Mouse (Mus musculus) forebrain, embryonic 13.5 days (tissue): ENCODE measurements around the gene Mrps6. TPM values are rescaled to one million over a fixed set of nuclear protein-coding genes. Genes with fewer than 3 reads are reported as not detected.

ENCODE experiments used
- ATAC-seq: fragments of 200-750 bp; cut with Nextera tagmentation; 2 replicates; pipeline ENCODE4 v1.8.0; 2017
- H3K27ac ChIP-seq: fragments of 300-500 bp; sonication (generic); 2 replicates; pipeline ENCODE4 v1.5.1; 2015; ENCODE audit warnings: inconsistent platforms, mild to moderate bottlenecking, moderate library complexity
- H3K27me3 ChIP-seq: fragments of 300-500 bp; sonication (generic); 2 replicates; pipeline ENCODE4 v1.6.1; 2015; ENCODE audit warnings: mild to moderate bottlenecking, inconsistent platforms
- H3K36me3 ChIP-seq: fragments of 300-500 bp; sonication (generic); 2 replicates; pipeline ENCODE4 v1.6.1; 2015; ENCODE audit warnings: mild to moderate bottlenecking, inconsistent platforms; ENCODE audit not compliant: poor library complexity, severe bottlenecking
- H3K4me1 ChIP-seq: fragments of 300-500 bp; sonication (generic); 2 replicates; pipeline ENCODE4 v1.6.1; 2015; ENCODE audit warnings: inconsistent platforms
- H3K4me2 ChIP-seq: fragments of 300-500 bp; sonication (generic); 2 replicates; pipeline ENCODE4 v1.6.1; 2015; ENCODE audit warnings: inconsistent platforms, mild to moderate bottlenecking, moderate library complexity
- H3K4me3 ChIP-seq: fragments of 300-500 bp; sonication (generic); 2 replicates; pipeline ENCODE4 v1.5.1; 2015; ENCODE audit warnings: mild to moderate bottlenecking, inconsistent platforms
- H3K9ac ChIP-seq: fragments of 300-500 bp; sonication (generic); 2 replicates; pipeline ENCODE4 v1.6.1; 2015; ENCODE audit warnings: mild to moderate bottlenecking, inconsistent platforms
- H3K9me3 ChIP-seq: fragments of 300-500 bp; sonication (generic); replicated peaks from 2 replicates; pipeline ENCODE4 v1.6.1; 2016; ENCODE audit warnings: inconsistent platforms
- WGBS: fragments of 180-500 bp; shearing (Covaris S2); methylation state at CpG from one replicate; pipeline ENCODE4 v1.1.7; 2015; 5-methylcytosine and 5-hydroxymethylcytosine counted together
- polyA plus RNA-seq: library from polyadenylated mRNA; unstranded; fragments of >200 nt; fragmentation: Nextera tagmentation; extraction: Ambion mirVana; gene quantifications from 2 replicates; pipeline ENCODE4 v1.2.1, GENCODE M21; 2015

The Mrps6 gene
- polyA plus RNA-seq, 1 experiment from 2014 or later: 143 TPM

- H3K36me3 ChIP-seq: no peaks in the 10 kb centered on the region
- peaks cover 4% of the 10 kb centered on the region for H3K4me1 ChIP-seq
- no peak for ATAC-seq
- H3K27ac ChIP-seq: no peak overlapping the region
- H3K4me2 ChIP-seq: no peak overlapping the region
- H3K4me3 ChIP-seq: no peak overlapping the region
- no peaks in the 10 kb centered on the region for H3K9me3 ChIP-seq
- H3K27me3 ChIP-seq: 0 out of 2 replicates have a peak, but pooled peaks cover 4% of the 10 kb centered on the region
- H3K9ac ChIP-seq: no peak overlapping the region
- 86% methylated on average over 11 of the region's 11 CpGs for WGBS
Observed at GRCm38 (mm10) chr16:92134148-92134764, 76.2 kb downstream of the Mrps6 start.

DNA sequence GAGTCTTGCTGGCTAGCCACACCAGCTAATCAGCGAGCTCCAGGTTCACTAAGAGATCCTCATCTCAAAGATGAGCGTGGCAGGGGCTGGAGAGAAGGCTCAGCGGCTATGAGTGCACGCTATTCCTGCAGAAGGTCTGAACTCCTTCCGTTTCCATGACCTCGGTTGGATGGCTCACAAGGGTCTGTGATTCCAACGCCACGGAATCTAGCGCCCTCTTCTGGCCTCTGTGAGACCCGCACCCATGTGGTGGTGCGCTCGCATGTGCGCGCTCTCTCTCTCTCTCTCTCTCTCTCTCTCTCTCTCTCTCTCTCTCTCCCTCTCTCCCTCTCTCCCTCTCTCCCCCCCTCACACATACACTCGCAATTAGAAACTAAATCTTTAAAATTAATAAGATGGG lies 78.2 kb downstream of the Mrps6 start:
- H3K4me3 ChIP-seq: no peak overlapping the region
- H3K4me1 ChIP-seq: peaks cover 22% of the 10 kb centered on the region
- H3K9me3 ChIP-seq: no peaks in the 10 kb centered on the region
- no peaks in the 10 kb centered on the region for H3K36me3 ChIP-seq
- no peak overlapping the region for H3K27ac ChIP-seq
- H3K9ac ChIP-seq: no peak overlapping the region
- 92% methylated on average over 15 of the region's 15 CpGs for WGBS
- H3K27me3 ChIP-seq: peaks cover 8% of the 10 kb centered on the region; the same call in 1 of the 2 replicates
- no peak for ATAC-seq
- H3K4me2 ChIP-seq: no peak overlapping the region

GRCm38 (mm10) chr16:92139386-92140261 lies 81.6 kb downstream of the Mrps6 start:
- no peaks in the 10 kb centered on the region for H3K9me3 ChIP-seq
- 30% methylated on average over 15 of the region's 15 CpGs for WGBS
- no peaks in the 10 kb centered on the region for H3K36me3 ChIP-seq
- H3K27me3 ChIP-seq: peaks cover 8% of the 10 kb centered on the region; the same call in 1 of the 2 replicates
- H3K9ac ChIP-seq: no peak overlapping the region
- no peak overlapping the region for H3K4me3 ChIP-seq
- peak overlapping the region; percentile 32; the same call in 1 of the 2 replicates for H3K27ac ChIP-seq
- peaks cover 39% of the 10 kb centered on the region for H3K4me1 ChIP-seq
- no peak overlapping the region for H3K4me2 ChIP-seq
- no peak for ATAC-seq

- H3K4me3 ChIP-seq: no peak overlapping the region
- no peak for ATAC-seq
- H3K36me3 ChIP-seq: no peaks in the 10 kb centered on the region
- peaks cover 8% of the 10 kb centered on the region; the same call in 1 of the 2 replicates for H3K27me3 ChIP-seq
- H3K27ac ChIP-seq: no peak overlapping the region
- WGBS: 64% methylated on average over 9 of the region's 9 CpGs
- H3K9me3 ChIP-seq: no peaks in the 10 kb centered on the region
- H3K4me2 ChIP-seq: no peak overlapping the region
- peaks cover 39% of the 10 kb centered on the region for H3K4me1 ChIP-seq
- no peak overlapping the region for H3K9ac ChIP-seq
Observed at GRCm38 (mm10) chr16:92140328-92140727, 82.3 kb downstream of the Mrps6 start.

GRCm38 (mm10) chr16:92141021-92141420 lies 83.0 kb downstream of the Mrps6 start:
- no peak overlapping the region for H3K9ac ChIP-seq
- no peak for ATAC-seq
- no peak overlapping the region for H3K27ac ChIP-seq
- no peak overlapping the region for H3K4me2 ChIP-seq
- peaks cover 39% of the 10 kb centered on the region for H3K4me1 ChIP-seq
- H3K9me3 ChIP-seq: no peaks in the 10 kb centered on the region
- H3K27me3 ChIP-seq: peaks cover 8% of the 10 kb centered on the region; the same call in 1 of the 2 replicates
- WGBS: 88% methylated on average over 12 of the region's 12 CpGs
- no peaks in the 10 kb centered on the region for H3K36me3 ChIP-seq
- H3K4me3 ChIP-seq: no peak overlapping the region

GRCm38 (mm10) chr16:92142426-92143012 lies 84.4 kb downstream of the Mrps6 start:
- Histone ChIP-seq H3K4me3 (no peak overlapping the region), H3K9me3 (no peaks in the 10 kb centered on the region; the same call in 1 of the 2 replicates), H3K27ac (peak overlapping the region; percentile 54; the same call in 1 of the 2 replicates), H3K36me3 (no peaks in the 10 kb centered on the region), H3K9ac (no peak overlapping the region), H3K27me3 (peaks cover 11% of the 10 kb centered on the region; the same call in 1 of the 2 replicates), H3K4me1 (peaks cover 39% of the 10 kb centered on the region), H3K4me2 (no peak overlapping the region)
- 8% methylated on average over 9 of the region's 9 CpGs for WGBS
- peak; percentile 33; the same call in 1 of the 2 replicates for ATAC-seq

DNA sequence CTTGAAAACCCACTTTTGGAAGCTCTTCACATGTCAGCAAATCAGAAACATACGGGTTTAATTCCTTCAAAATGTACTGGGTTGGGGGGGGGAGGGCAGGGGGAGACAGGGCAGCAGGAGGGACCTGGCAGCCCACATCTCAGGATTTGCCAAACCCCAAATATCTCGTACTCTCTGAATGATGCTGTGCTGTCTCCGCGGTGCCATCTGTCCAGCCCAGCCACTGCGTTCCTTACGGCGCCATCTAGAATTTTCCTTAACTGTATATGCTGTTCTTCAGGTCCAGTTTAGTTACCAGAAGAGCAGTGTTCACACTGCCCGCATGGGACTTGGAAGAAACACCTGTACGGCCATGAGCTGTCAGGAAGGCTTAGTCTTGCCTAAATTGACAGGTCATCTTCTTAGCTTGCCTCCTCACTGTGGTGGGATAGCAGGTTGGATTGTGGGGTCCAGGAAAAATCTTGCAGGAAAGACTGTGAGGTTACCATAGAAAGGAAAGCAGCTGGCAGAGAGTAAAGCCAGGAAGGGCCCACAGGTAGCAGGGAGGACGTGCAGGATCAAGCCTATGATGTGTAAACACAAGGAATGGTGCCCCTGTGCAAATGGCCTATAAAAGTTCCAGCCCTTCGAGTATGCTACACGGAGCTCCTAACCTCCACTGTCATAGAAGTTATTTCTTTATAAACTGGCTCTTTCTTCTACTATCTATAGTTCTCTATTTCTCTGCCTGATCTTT lies 89.7 kb downstream of the Mrps6 start:
- no peaks in the 10 kb centered on the region; the same call in 1 of the 2 replicates for H3K9me3 ChIP-seq
- no peak overlapping the region for H3K9ac ChIP-seq
- ATAC-seq: no peak
- no peaks in the 10 kb centered on the region for H3K36me3 ChIP-seq
- no peak overlapping the region for H3K4me2 ChIP-seq
- peaks cover 4% of the 10 kb centered on the region for H3K4me1 ChIP-seq
- H3K4me3 ChIP-seq: no peak overlapping the region
- H3K27ac ChIP-seq: no peak overlapping the region
- peaks cover 3% of the 10 kb centered on the region; the same call in 1 of the 2 replicates for H3K27me3 ChIP-seq
- 89% methylated on average over 12 of the region's 12 CpGs for WGBS

GRCm38 (mm10) chr16:92148367-92148728 lies 90.3 kb downstream of the Mrps6 start:
- peaks cover 3% of the 10 kb centered on the region; the same call in 1 of the 2 replicates for H3K27me3 ChIP-seq
- no peaks in the 10 kb centered on the region for H3K36me3 ChIP-seq
- H3K4me3 ChIP-seq: no peak overlapping the region
- 92% methylated on average over 2 of the region's 2 CpGs for WGBS
- ATAC-seq: no peak
- no peaks in the 10 kb centered on the region; the same call in 1 of the 2 replicates for H3K9me3 ChIP-seq
- H3K9ac ChIP-seq: no peak overlapping the region
- no peak overlapping the region for H3K27ac ChIP-seq
- H3K4me1 ChIP-seq: no peaks in the 10 kb centered on the region
- H3K4me2 ChIP-seq: no peak overlapping the region

DNA sequence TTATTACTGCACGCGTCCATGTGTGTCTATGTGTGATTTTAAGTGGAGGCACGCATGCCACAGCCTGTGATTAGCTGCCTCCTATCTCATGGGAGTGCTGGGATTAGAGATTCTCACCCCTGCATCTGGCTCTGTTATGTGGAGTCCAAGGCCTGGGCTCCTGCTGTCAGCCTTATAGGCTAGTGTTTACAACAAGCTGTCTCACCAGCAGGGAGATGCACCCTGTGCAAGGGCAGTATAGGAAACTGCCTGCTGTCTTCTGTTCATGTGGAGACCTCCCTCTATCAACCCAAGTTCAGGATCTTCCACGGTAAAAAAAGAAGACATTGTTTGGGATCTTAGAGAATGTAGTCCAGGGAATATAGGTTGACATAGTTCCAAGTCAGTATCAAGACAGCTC lies 92.9 kb downstream of the Mrps6 start:
- Histone ChIP-seq H3K9ac (no peak overlapping the region), H3K27me3 (peaks cover 3% of the 10 kb centered on the region; the same call in 1 of the 2 replicates), H3K4me1 (no peaks in the 10 kb centered on the region), H3K9me3 (no peaks in the 10 kb centered on the region; the same call in 1 of the 2 replicates), H3K4me2 (no peak overlapping the region), H3K27ac (no peak overlapping the region), H3K4me3 (no peak overlapping the region), H3K36me3 (no peaks in the 10 kb centered on the region)
- 65% methylated on average over 4 of the region's 4 CpGs for WGBS
- no peak for ATAC-seq

- Histone ChIP-seq H3K36me3 (no peaks in the 10 kb centered on the region), H3K27me3 (no peaks in the 10 kb centered on the region), H3K4me3 (peak overlapping the region; percentile 52), H3K9me3 (no peaks in the 10 kb centered on the region), H3K4me1 (peaks cover 14% of the 10 kb centered on the region; the same call in 1 of the 2 replicates), H3K27ac (no peak overlapping the region; the same call in 1 of the 2 replicates), H3K9ac (peak overlapping the region; percentile 70), H3K4me2 (peak overlapping the region; percentile 89)
- WGBS: 2% methylated on average over 14 of the region's 14 CpGs
- ATAC-seq: peak; percentile 61
Observed at GRCm38 (mm10) chr16:92158021-92158455, 100.0 kb downstream of the Mrps6 start.

GRCm38 (mm10) chr16:92158461-92159091 lies 100.5 kb downstream of the Mrps6 start:
- Histone ChIP-seq H3K9ac (peak overlapping the region; percentile 70), H3K4me3 (peak overlapping the region; percentile 52), H3K27ac (no peak overlapping the region; the same call in 1 of the 2 replicates), H3K27me3 (no peaks in the 10 kb centered on the region), H3K4me1 (peaks cover 14% of the 10 kb centered on the region; the same call in 1 of the 2 replicates), H3K36me3 (no peaks in the 10 kb centered on the region), H3K4me2 (peak overlapping the region; percentile 89), H3K9me3 (no peaks in the 10 kb centered on the region)
- peak; percentile 98 for ATAC-seq
- WGBS: 4% methylated on average over 30 of the region's 30 CpGs
